Mouse (Mus musculus) neural tube, embryonic 11.5 days (tissue): ENCODE results near the gene Brpf1. TPM values are rescaled to one million over a fixed set of nuclear protein-coding genes. Genes with fewer than 3 reads are reported as not detected.

Experiments
- ATAC-seq: fragments of 200-750 bp; cut with Nextera tagmentation; 2 replicates; pipeline ENCODE4 v1.8.0; 2017; ENCODE audit warnings: moderate number of reproducible peaks, mild to moderate bottlenecking, moderate TSS enrichment, moderate library complexity; ENCODE audit not compliant: insufficient read depth, low FRiP score, low TSS enrichment
- DNase-seq: peaks from one replicate; pipeline ENCODE4 v3.0.0-alpha.2; 2015; ENCODE audit warnings: low spot score
- H3K27ac ChIP-seq: fragments of 300-500 bp; sonication (generic); 2 replicates; pipeline ENCODE4 v1.5.1; 2014; ENCODE audit warnings: low read depth, mild to moderate bottlenecking, low read length
- H3K27me3 ChIP-seq: fragments of 300-500 bp; sonication (generic); 2 replicates; pipeline ENCODE4 v1.6.1; 2014; ENCODE audit warnings: mild to moderate bottlenecking, low read length, mixed read lengths; ENCODE audit not compliant: control insufficient read depth, insufficient read depth
- H3K36me3 ChIP-seq: fragments of 300-500 bp; sonication (generic); 2 replicates; pipeline ENCODE4 v1.6.1; 2014; ENCODE audit warnings: mild to moderate bottlenecking, low read length, moderate library complexity, mixed read lengths; ENCODE audit not compliant: control insufficient read depth, insufficient read depth
- H3K4me1 ChIP-seq: fragments of 300-500 bp; sonication (generic); 2 replicates; pipeline ENCODE4 v1.6.1; 2014; ENCODE audit warnings: low read length, mixed read lengths; ENCODE audit not compliant: control insufficient read depth, insufficient read depth
- H3K4me2 ChIP-seq: fragments of 300-500 bp; sonication (generic); 2 replicates; pipeline ENCODE4 v1.6.1; 2014; ENCODE audit warnings: low read depth, mild to moderate bottlenecking, moderate library complexity
- H3K4me3 ChIP-seq: fragments of 300-500 bp; sonication (generic); 2 replicates; pipeline ENCODE4 v1.5.1; 2014; ENCODE audit warnings: low read depth, low read length
- H3K9ac ChIP-seq: fragments of 300-500 bp; sonication (generic); 2 replicates; pipeline ENCODE4 v1.6.1; 2014; ENCODE audit warnings: mild to moderate bottlenecking, low read length
- H3K9me3 ChIP-seq: fragments of 300-500 bp; sonication (generic); 2 replicates; pipeline ENCODE4 v1.6.1; 2016; ENCODE audit warnings: low read length; ENCODE audit not compliant: control insufficient read depth
- WGBS: fragments of 180-500 bp; shearing (Covaris S2); extraction: QIAGEN DNeasy Blood & Tissue Kit; methylation state at CpG from one replicate; pipeline ENCODE4 v1.1.7; 2014; 5-methylcytosine and 5-hydroxymethylcytosine counted together
- polyA plus RNA-seq: library from polyadenylated mRNA; unstranded; fragments of >200 nt; fragmentation: Nextera tagmentation; extraction: Ambion mirVana; gene quantifications from 2 replicates; pipeline ENCODE4 v1.2.1, GENCODE M21; 2014

The Brpf1 gene
- polyA plus RNA-seq, 1 experiment from 2014 or later: 28.4 TPM

DNA sequence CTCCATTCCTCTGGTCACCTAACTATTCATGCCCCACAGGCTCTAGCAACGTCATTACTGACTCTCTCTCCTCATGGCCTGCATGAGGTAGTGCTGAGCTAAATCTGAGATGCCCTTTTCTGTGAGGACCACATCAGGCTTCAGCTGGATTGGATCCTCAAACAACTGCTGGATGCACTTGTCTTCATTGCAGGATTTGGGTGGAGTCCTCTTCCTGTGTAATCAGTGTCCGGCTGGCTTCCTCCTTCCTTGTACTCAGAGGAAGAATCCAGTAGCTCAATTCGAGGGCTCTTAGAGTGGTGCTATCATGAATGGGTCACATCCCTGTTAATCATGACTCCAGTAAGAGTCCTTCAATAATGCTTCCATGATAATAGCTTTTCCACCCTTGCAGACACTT is 46.8 kb downstream of the Brpf1 start:
- H3K4me1 ChIP-seq: no peaks in the 10 kb centered on the region

DNA sequence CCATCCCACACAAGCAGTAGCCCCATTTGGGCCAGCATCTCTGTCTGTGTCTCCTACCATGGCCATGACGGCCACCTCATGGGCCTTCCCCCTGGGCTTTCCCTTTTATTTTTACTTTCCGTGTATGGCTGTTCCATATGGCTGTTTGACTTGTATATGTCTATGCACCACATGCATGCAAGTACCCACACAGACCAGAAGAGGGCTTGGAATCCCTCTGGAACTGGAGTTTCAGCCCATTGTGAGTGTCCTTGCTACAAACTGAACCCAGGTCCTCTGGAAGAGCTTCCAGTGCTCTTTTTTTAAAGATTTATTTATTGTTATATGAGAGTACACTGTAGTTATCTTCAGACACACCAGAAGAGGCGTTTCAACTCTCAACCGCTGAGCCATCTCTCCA is 54.5 kb downstream of the Brpf1 start:
- Histone ChIP-seq H3K4me2 (no peak overlapping the region), H3K27me3 (no peaks in the 10 kb centered on the region), H3K9me3 (no peaks in the 10 kb centered on the region), H3K36me3 (no peaks in the 10 kb centered on the region), H3K9ac (no peak overlapping the region), H3K4me1 (no peaks in the 10 kb centered on the region), H3K4me3 (no peak overlapping the region), H3K27ac (no peak overlapping the region)
- 76% methylated on average over 4 of the region's 4 CpGs for WGBS
- ATAC-seq: no peak
- DNase-seq: no peak

More for the DNA sequence above, 46.8 kb downstream of the Brpf1 start:
- ATAC-seq (no peak), DNase-seq (no peak)
- WGBS: 68% methylated on average over 3 of the region's 3 CpGs
- Histone ChIP-seq H3K9ac (no peak overlapping the region), H3K4me2 (no peak overlapping the region), H3K9me3 (no peaks in the 10 kb centered on the region), H3K27ac (no peak overlapping the region), H3K36me3 (no peaks in the 10 kb centered on the region), H3K27me3 (no peaks in the 10 kb centered on the region), H3K4me3 (no peak overlapping the region)

DNA sequence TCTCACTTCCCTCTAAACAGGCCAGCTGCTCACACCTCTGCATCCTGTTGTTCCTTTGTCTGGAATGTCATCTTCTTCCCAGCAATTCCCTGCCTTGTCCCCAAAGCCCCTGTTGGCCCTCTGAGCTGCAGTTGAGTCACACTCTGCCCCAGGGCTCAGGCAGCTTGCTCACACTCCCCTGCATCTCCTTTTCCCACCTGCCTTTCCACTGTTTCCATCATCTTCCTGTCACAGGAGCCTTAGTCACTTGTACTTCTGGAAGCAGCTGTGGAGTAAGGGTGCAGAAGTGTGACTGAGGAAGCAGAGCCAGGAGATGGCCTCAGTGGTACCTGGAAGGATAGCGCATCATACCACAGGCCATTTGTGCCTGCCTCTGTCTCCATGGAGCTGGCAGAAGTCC is 55.3 kb downstream of the Brpf1 start:
- no peak for DNase-seq
- Histone ChIP-seq H3K36me3 (no peaks in the 10 kb centered on the region; the same call in 1 of the 2 replicates), H3K9me3 (no peaks in the 10 kb centered on the region), H3K27ac (no peak overlapping the region), H3K4me3 (no peak overlapping the region), H3K27me3 (no peaks in the 10 kb centered on the region), H3K9ac (no peak overlapping the region), H3K4me2 (no peak overlapping the region), H3K4me1 (no peaks in the 10 kb centered on the region)
- ATAC-seq: no peak
- WGBS: 89% methylated on average over 1 of the region's 1 CpGs

DNA sequence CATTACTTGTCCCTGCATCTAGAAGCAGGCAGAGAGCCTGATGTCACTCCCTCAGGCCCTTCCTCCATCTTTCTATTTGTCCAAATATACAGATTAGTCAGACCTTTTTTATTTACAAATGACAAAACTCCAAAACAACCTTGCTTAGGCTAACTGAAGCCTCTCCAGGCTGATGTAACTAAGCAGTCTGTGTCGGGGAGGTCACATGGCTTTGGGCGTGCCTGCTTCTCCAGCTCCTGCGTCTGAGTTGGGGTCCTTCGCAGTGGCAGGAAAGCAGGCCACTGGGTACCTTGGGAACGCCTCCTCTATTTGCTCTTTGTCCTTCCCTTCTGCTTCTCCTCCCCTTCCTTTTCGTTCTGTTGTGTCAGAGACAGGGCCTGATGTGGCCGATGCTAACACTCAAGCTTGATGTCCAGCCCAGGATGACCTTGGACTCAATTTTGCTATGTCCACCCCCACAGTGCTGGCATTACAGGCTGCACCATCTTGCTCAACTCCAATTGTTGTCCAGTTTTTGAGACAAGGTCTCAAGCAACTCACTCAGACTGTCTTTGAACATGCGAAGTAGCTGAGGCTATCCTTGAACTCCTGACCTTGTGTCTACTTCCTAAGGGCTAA is 57.7 kb downstream of the Brpf1 start:
- H3K9me3 ChIP-seq: no peaks in the 10 kb centered on the region
- H3K27ac ChIP-seq: no peak overlapping the region
- H3K9ac ChIP-seq: no peak overlapping the region
- H3K4me1 ChIP-seq: no peaks in the 10 kb centered on the region
- no peak overlapping the region for H3K4me2 ChIP-seq
- DNase-seq (no peak), ATAC-seq (no peak)
- no peaks in the 10 kb centered on the region; the same call in 1 of the 2 replicates for H3K36me3 ChIP-seq
- no peaks in the 10 kb centered on the region for H3K27me3 ChIP-seq
- H3K4me3 ChIP-seq: no peak overlapping the region
- WGBS: 69% methylated on average over 8 of the region's 8 CpGs

DNA sequence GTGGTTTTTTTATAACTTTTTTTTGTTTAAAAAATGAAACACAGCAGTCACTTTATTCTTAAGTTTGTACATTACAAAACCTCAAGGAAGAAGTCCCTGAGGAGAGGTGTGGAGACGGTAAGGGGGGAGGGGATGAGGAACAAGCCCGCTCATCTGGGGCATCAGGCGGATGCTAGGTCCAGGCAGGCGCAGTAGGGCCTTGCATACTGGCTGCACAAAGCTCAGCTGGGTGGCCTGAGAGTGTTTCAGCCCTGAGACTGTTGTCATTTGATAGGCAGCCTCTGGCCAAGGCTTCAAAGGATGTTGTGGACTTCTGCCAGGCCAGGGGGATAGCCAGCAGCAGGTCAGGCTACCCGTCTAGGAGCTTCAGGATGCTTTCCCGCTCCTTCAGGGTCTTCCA is 59.7 kb downstream of the Brpf1 start:
- 95% methylated on average over 6 of the region's 6 CpGs for WGBS
- Histone ChIP-seq H3K27me3 (no peaks in the 10 kb centered on the region), H3K4me1 (no peaks in the 10 kb centered on the region), H3K9me3 (no peaks in the 10 kb centered on the region), H3K4me3 (no peak overlapping the region), H3K4me2 (no peak overlapping the region), H3K9ac (no peak overlapping the region), H3K36me3 (peaks cover 3% of the 10 kb centered on the region), H3K27ac (no peak overlapping the region)
- DNase-seq (no peak), ATAC-seq (no peak)

DNA sequence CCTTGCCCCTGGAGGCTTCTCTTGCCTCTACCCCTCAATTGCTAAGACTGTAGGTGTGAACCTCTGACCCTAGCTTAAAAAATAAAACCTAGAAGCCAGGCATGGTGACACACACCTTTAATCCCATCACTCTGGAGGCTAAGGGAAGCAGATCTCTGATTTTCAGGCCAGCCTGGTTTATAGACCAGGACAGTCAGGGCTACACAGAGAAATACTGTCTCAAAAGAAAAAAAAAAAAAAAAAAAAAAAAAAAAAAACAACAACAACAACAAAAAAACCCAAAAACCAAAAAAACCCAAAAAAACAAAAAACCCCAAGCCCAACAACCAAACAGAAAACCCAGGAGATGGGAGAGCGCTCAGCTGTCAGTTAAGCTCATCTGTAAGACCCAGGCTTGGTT is 60.6 kb downstream of the Brpf1 start:
- peaks cover 5% of the 10 kb centered on the region for H3K36me3 ChIP-seq
- 100% methylated on average over 1 of the region's 1 CpGs for WGBS

DNA sequence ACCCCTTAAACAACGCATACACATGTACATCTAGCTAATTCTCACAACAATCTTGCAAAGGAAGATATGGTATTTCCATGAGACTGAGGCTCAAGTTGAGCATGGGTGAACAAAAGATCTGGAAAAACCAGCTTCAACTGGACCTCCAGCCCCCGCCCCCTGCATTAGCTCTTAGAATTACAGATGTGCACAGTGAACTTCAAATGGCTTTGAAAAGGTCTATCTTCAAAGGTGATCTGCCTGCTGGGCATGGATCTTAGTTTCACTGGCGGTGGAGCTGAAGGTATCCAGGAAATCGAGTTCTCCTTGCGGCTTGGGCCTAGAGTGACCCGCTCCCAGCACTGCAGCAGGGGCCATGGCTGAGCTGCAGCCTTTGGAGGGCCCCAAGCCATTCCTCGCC is 61.2 kb downstream of the Brpf1 start:
- no peak overlapping the region for H3K9ac ChIP-seq
- DNase-seq: no peak
- H3K4me1 ChIP-seq: no peaks in the 10 kb centered on the region
- H3K27me3 ChIP-seq: no peaks in the 10 kb centered on the region
- H3K4me3 ChIP-seq: no peak overlapping the region
- ATAC-seq: no peak
- H3K27ac ChIP-seq: no peak overlapping the region
- peaks cover 5% of the 10 kb centered on the region for H3K36me3 ChIP-seq
- no peak overlapping the region for H3K4me2 ChIP-seq
- no peaks in the 10 kb centered on the region for H3K9me3 ChIP-seq
- 87% methylated on average over 7 of the region's 7 CpGs for WGBS

More for the DNA sequence above, 60.6 kb downstream of the Brpf1 start:
- Histone ChIP-seq H3K4me2 (no peak overlapping the region), H3K4me3 (no peak overlapping the region), H3K27me3 (no peaks in the 10 kb centered on the region), H3K4me1 (no peaks in the 10 kb centered on the region), H3K9me3 (no peaks in the 10 kb centered on the region), H3K27ac (no peak overlapping the region), H3K9ac (no peak overlapping the region)
- ATAC-seq (no peak), DNase-seq (no peak)

DNA sequence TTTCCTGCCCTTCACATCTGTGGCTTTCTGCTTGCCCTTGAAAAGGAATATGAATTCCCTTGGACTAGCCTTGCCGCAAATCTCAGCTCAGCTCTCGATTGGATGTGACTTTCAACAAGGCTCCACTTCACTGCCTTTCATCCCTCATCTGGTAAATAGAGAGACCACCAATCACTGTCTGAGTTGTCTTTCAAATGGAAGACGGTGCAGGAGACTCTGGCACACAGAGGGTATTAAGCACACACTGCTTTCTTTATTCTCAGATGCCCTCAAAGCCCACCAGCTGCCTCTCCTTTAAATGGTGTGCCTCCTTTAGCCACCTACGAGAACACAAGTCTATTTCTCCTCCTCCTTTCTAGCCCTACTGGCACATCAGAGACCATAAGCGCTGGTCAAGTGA is 61.6 kb downstream of the Brpf1 start:
- Histone ChIP-seq H3K36me3 (peaks cover 7% of the 10 kb centered on the region), H3K9me3 (no peaks in the 10 kb centered on the region), H3K27me3 (no peaks in the 10 kb centered on the region), H3K4me2 (no peak overlapping the region), H3K9ac (no peak overlapping the region), H3K4me1 (no peaks in the 10 kb centered on the region), H3K4me3 (no peak overlapping the region), H3K27ac (no peak overlapping the region)
- 83% methylated on average over 5 of the region's 5 CpGs for WGBS
- no peak for DNase-seq
- ATAC-seq: no peak

DNA sequence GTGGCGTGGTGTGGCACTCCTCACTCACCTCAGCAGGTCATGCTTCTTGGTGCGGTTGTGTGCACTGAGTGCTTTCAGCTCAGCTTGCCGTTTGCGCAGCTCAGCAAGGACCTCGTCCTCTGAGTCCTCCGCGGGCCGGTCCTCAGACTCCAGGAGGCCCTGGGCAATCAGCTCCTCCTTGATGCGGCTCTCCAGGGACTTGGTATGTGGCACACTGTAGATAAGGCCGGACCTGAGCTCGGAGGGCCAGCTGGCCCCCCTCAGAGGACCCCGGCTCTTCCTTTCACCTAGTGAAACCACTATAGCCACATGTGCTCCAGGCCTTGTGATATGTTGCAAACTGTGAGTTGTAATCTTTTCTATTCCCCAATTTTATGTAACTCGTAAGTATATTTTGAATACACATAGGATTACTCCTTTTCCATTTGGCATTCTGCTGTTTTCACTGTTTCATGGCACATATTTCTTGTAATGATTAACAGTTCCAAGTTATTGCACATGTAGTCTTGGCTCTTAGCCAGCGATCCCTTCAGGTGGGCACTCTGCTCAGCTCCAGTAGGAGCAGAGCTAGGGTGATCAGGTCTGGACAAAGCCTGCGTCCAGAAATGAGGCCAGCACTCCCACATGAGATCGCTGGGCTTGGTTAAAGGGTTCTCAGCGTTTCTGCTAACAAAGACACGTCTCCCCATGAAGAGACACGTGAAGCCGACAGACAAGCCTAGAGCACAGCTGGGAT is 63.4 kb downstream of the Brpf1 start:
- 96% methylated on average over 20 of the region's 20 CpGs for WGBS
- no peaks in the 10 kb centered on the region for H3K4me1 ChIP-seq
- ATAC-seq: no peak
- no peak for DNase-seq
- peaks cover 10% of the 10 kb centered on the region for H3K36me3 ChIP-seq
- H3K9ac ChIP-seq: no peak overlapping the region
- no peak overlapping the region for H3K4me3 ChIP-seq
- H3K27ac ChIP-seq: no peak overlapping the region
- no peaks in the 10 kb centered on the region for H3K9me3 ChIP-seq
- H3K27me3 ChIP-seq: no peaks in the 10 kb centered on the region
- H3K4me2 ChIP-seq: no peak overlapping the region
